Comparison of ENCODE assay signal across 8 mouse cellular contexts in genomic region chr1:178187810-178188209, GRCm38 (mm10). TPM values are rescaled to one million over a fixed set of nuclear protein-coding genes. Genes with fewer than 3 reads are reported as not detected.
A peak's percentile ranks its signal among the peaks of the same experiment; 100 is the strongest.
DNase-seq lines count a peak whose midpoint lies in the region; ATAC-seq and TF ChIP-seq lines count a peak whose summit lies in the region.
"Not testable (repeated sequence)": the region's sequence is repeated elsewhere in the genome, so short reads cannot be mapped to it uniquely, and the experiment has no call there.

No protein-coding gene starts in this region.

- not testable (repeated sequence) for TF ChIP-seq POLR2A in thymus, adult 2 months (IDR thresholded peaks at IDR 0.05; ENCODE audit: control insufficient read depth, extremely low read depth, insufficient read depth, low read length, poor library complexity)

- ATAC-seq in forebrain, embryonic 15.5 days (replicated peaks); hindbrain, embryonic 13.5 days (ENCODE audit: low FRiP score): not testable (repeated sequence)
- peak; percentile 50 for ATAC-seq in lung, postnatal 0 days

- H3K4me2 ChIP-seq in forebrain, embryonic 15.5 days (replicated peaks), result peak overlapping the region; percentile 44
- H3K4me2 ChIP-seq in hindbrain, embryonic 13.5 days, result peak overlapping the region; percentile 49
- peak overlapping the region; percentile 55 for H3K4me2 ChIP-seq in lung, postnatal 0 days (replicated peaks; ENCODE audit: low read depth, low read length)

- peaks cover 16% of the 10 kb centered on the region for H3K4me1 ChIP-seq in forebrain, embryonic 15.5 days
- peaks cover 10% of the 10 kb centered on the region for H3K4me1 ChIP-seq in hindbrain, embryonic 13.5 days (replicated peaks)
- not testable (repeated sequence) for H3K4me1 ChIP-seq in lung, postnatal 0 days (ENCODE audit: insufficient read depth, low read depth, low read length); thymus, adult 2 months (replicated peaks; ENCODE audit: control insufficient read depth, insufficient read depth, low read length)

- not testable (repeated sequence) for H3K27me3 ChIP-seq in forebrain, embryonic 15.5 days; hindbrain, embryonic 13.5 days; lung, postnatal 0 days (replicated peaks; ENCODE audit: insufficient read depth, low read length); thymus, adult 2 months (ENCODE audit: control insufficient read depth, insufficient read depth, low read length)

- peak overlapping the region; percentile 75 for H3K27ac ChIP-seq in forebrain, embryonic 15.5 days (replicated peaks)
- peak overlapping the region; percentile 79 for H3K27ac ChIP-seq in hindbrain, embryonic 13.5 days
- H3K27ac ChIP-seq in lung, postnatal 0 days (ENCODE audit: low read length), result 0 out of 2 replicates have a peak overlapping the region, but pooled peaks have one; percentile 43
- peak overlapping the region; percentile 57 for H3K27ac ChIP-seq in thymus, adult 2 months (ENCODE audit: control insufficient read depth, insufficient read depth, low read length)

- not testable (repeated sequence) for H3K36me3 ChIP-seq in forebrain, embryonic 15.5 days; hindbrain, embryonic 13.5 days; lung, postnatal 0 days (ENCODE audit: insufficient read depth, low read length); thymus, adult 2 months (ENCODE audit: control insufficient read depth, insufficient read depth, low read length)

- peak; percentile 81 for DNase-seq in ES-CJ7 (ENCODE audit: low read depth, low spot score)
- DNase-seq in embryo, embryonic 10.5 days (ENCODE audit: low spot score), result peak; percentile 73
- DNase-seq in left cerebral cortex, postnatal 4 days, result peak; percentile 67
- not testable (repeated sequence) for DNase-seq in lung, postnatal 0 days (ENCODE audit: low spot score)
- peak; percentile 80 for DNase-seq in neural tube, embryonic 10.5 days (ENCODE audit: extremely low spot score, low spot score)
- DNase-seq in thymus, adult 2 months, result peak; percentile 89

- H3K9ac ChIP-seq in forebrain, embryonic 15.5 days (replicated peaks), result peak overlapping the region; percentile 71
- H3K9ac ChIP-seq in hindbrain, embryonic 13.5 days, result peak overlapping the region; percentile 68
- H3K9ac ChIP-seq in lung, postnatal 0 days (replicated peaks; ENCODE audit: low read depth), result 0 out of 2 replicates have a peak overlapping the region, but pooled peaks have one; percentile 32

- not testable (repeated sequence) for TF ChIP-seq EP300 in lung, postnatal 0 days (IDR thresholded peaks at IDR 0.05)

- intact Hi-C loops in left cerebral cortex, postnatal 4 days (cut with DNase I), result not testable (repeated sequence)

- 2% methylated on average over 25 of the region's 38 CpGs for WGBS in forebrain, embryonic 15.5 days
- WGBS in hindbrain, embryonic 13.5 days, result 0% methylated on average over 15 of the region's 38 CpGs
- WGBS in lung, postnatal 0 days, result under 1% methylated on average over 16 of the region's 38 CpGs
- WGBS in thymus, adult 2 months, result 2% methylated on average over 25 of the region's 38 CpGs

- not testable (repeated sequence) for H3K9me3 ChIP-seq in forebrain, embryonic 15.5 days; hindbrain, embryonic 13.5 days; lung, postnatal 0 days (ENCODE audit: low read length)

- TF ChIP-seq CTCF in lung, postnatal 0 days (IDR thresholded peaks at IDR 0.05), result peak; percentile 56
- TF ChIP-seq CTCF in thymus, adult 2 months (IDR thresholded peaks at IDR 0.05; ENCODE audit: borderline replicate concordance, control insufficient read depth, extremely low read depth, insufficient read depth, low read length, poor library complexity), result 0 out of 2 replicates have a peak, but pooled peaks have one; percentile 13

- peak overlapping the region; percentile 76 for H3K4me3 ChIP-seq in forebrain, embryonic 15.5 days
- peak overlapping the region; percentile 62 for H3K4me3 ChIP-seq in hindbrain, embryonic 13.5 days
- H3K4me3 ChIP-seq in lung, postnatal 0 days (ENCODE audit: low read depth, low read length), result peak overlapping the region; percentile 56
- H3K4me3 ChIP-seq in thymus, adult 2 months (ENCODE audit: control insufficient read depth, insufficient read depth, low read length), result peak overlapping the region; percentile 71

RNA-seq across cellular contexts. Expression of gene Desi2, which starts 0.6 kb away (rescaled TPM):
- 20.0 and 23.4 TPM in 2 replicates for polyA plus RNA-seq in forebrain, embryonic 15.5 days (2015; fragmentation: Nextera tagmentation; extraction: Ambion mirVana)
- polyA plus RNA-seq in hindbrain, embryonic 13.5 days (2015; fragmentation: Nextera tagmentation; extraction: Ambion mirVana), result 19.3 and 19.4 TPM in 2 replicates
- total RNA-seq in left cerebral cortex, postnatal 4 days (2021), result 10 to 100 TPM; 24.0 to 27.5 TPM
- 20.0 and 26.2 TPM in 2 replicates for polyA plus RNA-seq in lung, postnatal 0 days (2015; fragmentation: Nextera tagmentation; extraction: Ambion mirVana)
- polyA plus RNA-seq in thymus, adult 2 months (2012; rRNA removed), result 14.8 and 15.7 TPM in 2 replicates
